Mouse (Mus musculus) forebrain, embryonic 12.5 days (tissue): ENCODE data around the gene Ptprd. TPM values are rescaled to one million over a fixed set of nuclear protein-coding genes. Genes with fewer than 3 reads are reported as not detected.

ENCODE experiments used
- ATAC-seq: fragments of 200-750 bp; cut with Nextera tagmentation; 2 replicates; pipeline ENCODE4 v1.8.0; 2017; ENCODE audit warnings: moderate TSS enrichment; ENCODE audit not compliant: low FRiP score
- H3K27ac ChIP-seq: fragments of 300-500 bp; sonication (generic); 2 replicates; pipeline ENCODE4 v1.5.1; 2016; ENCODE audit warnings: mild to moderate bottlenecking
- H3K27me3 ChIP-seq: fragments of 300-500 bp; sonication (generic); 2 replicates; pipeline ENCODE4 v1.6.1; 2016; ENCODE audit warnings: mild to moderate bottlenecking
- H3K36me3 ChIP-seq: fragments of 300-500 bp; sonication (generic); replicated peaks from 2 replicates; pipeline ENCODE4 v1.6.1; 2016; ENCODE audit warnings: mild to moderate bottlenecking
- H3K4me1 ChIP-seq: fragments of 300-500 bp; sonication (generic); 2 replicates; pipeline ENCODE4 v1.6.1; 2016
- H3K4me2 ChIP-seq: fragments of 300-500 bp; sonication (generic); 2 replicates; pipeline ENCODE4 v1.6.1; 2016; ENCODE audit warnings: mild to moderate bottlenecking, moderate library complexity
- H3K4me3 ChIP-seq: fragments of 300-500 bp; sonication (generic); replicated peaks from 2 replicates; pipeline ENCODE4 v1.5.1; 2016; ENCODE audit warnings: mild to moderate bottlenecking
- H3K9ac ChIP-seq: fragments of 300-500 bp; sonication (generic); 2 replicates; pipeline ENCODE4 v1.6.1; 2016; ENCODE audit warnings: mild to moderate bottlenecking
- H3K9me3 ChIP-seq: fragments of 300-500 bp; sonication (generic); 2 replicates; pipeline ENCODE4 v1.6.1; 2016
- WGBS: fragments of 180-500 bp; shearing (Covaris S2); methylation state at CpG from one replicate; pipeline ENCODE4 v1.1.7; 2016; 5-methylcytosine and 5-hydroxymethylcytosine counted together
- polyA plus RNA-seq: library from polyadenylated mRNA; unstranded; fragments of >200 nt; fragmentation: Nextera tagmentation; extraction: Ambion mirVana; gene quantifications from 2 replicates; pipeline ENCODE4 v1.2.1, GENCODE M21; 2016

Gene Ptprd
- polyA plus RNA-seq, 1 experiment from 2014 or later = 52.0 TPM

DNA sequence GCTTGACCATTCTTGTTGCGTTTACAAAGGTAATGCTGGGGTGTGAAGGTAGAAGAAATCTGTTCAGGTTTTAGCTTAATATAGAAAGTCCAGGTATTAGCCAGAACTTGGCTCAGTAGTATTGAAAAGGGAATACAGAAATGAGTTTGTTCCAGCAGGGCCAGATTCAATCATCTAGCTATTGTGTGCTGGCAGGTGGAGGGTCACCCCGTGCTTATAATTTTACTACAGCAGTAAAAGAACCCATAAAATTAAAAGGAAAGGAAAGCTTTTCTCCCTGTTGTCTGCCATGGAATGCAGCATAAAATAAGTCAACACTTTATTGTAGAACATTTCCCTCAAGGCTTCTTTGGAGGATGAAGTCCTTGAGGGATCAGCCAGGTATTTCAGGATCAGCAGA is 1558.8 kb downstream of the Ptprd start:
- no peaks in the 10 kb centered on the region for H3K4me1 ChIP-seq
- no peaks in the 10 kb centered on the region for H3K36me3 ChIP-seq
- no peaks in the 10 kb centered on the region for H3K27me3 ChIP-seq
- WGBS = 85% methylated on average over 2 of the region's 2 CpGs
- H3K9me3 ChIP-seq = no peaks in the 10 kb centered on the region
- ATAC-seq = no peak
- no peak overlapping the region for H3K4me2 ChIP-seq
- H3K27ac ChIP-seq = no peak overlapping the region
- no peak overlapping the region for H3K4me3 ChIP-seq
- no peak overlapping the region for H3K9ac ChIP-seq

DNA sequence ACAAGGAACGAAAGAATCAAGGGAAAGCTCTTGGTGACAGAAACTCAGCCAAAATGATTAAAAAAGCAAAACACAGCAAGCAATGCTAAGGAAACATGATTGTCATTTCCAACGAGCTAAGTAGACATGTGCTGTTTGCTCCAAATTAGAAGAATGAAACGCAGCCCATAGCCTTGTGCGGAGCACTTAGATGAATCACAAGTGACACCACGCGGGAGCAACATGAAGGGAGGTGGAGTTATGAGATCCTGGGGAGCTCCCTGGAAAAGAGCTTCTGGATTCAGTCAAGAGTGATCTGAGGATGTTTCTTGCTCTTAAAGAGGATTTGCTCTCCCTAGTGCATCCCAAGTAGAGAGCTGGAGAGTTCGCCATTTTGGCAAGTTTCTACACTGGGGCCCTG is 1590.0 kb downstream of the Ptprd start:
- Histone ChIP-seq H3K4me3 (no peak overlapping the region), H3K9ac (no peak overlapping the region), H3K9me3 (no peaks in the 10 kb centered on the region), H3K4me1 (peaks cover 5% of the 10 kb centered on the region; the same call in 1 of the 2 replicates), H3K36me3 (no peaks in the 10 kb centered on the region), H3K27ac (no peak overlapping the region), H3K4me2 (no peak overlapping the region), H3K27me3 (no peaks in the 10 kb centered on the region)
- WGBS = 84% methylated on average over 7 of the region's 7 CpGs
- no peak for ATAC-seq

DNA sequence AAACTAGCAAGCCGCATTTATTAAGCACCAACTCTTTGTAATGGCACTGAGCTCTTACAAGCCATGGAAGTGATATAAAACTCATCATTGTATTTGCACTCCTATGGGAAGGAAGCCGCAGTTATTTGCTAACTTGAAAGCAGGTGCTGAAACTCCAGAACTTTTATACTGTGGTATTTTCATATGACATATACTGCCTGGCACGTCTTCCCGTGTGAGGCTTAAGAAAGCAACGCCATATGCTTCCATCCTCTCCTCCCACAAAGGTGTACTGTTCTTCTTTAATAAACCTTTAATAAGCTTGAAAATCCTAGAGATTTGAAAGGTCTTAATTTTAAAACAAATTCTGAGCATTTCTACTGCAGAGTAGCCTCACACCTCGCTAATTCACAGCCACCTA is 1595.1 kb downstream of the Ptprd start:
- Histone ChIP-seq H3K4me3 (no peak overlapping the region), H3K4me2 (no peak overlapping the region), H3K9me3 (no peaks in the 10 kb centered on the region), H3K9ac (no peak overlapping the region), H3K27ac (no peak overlapping the region), H3K27me3 (no peaks in the 10 kb centered on the region), H3K4me1 (no peaks in the 10 kb centered on the region), H3K36me3 (no peaks in the 10 kb centered on the region)
- 87% methylated on average over 6 of the region's 6 CpGs for whole genome bisulfite sequencing
- ATAC-seq = no peak

DNA sequence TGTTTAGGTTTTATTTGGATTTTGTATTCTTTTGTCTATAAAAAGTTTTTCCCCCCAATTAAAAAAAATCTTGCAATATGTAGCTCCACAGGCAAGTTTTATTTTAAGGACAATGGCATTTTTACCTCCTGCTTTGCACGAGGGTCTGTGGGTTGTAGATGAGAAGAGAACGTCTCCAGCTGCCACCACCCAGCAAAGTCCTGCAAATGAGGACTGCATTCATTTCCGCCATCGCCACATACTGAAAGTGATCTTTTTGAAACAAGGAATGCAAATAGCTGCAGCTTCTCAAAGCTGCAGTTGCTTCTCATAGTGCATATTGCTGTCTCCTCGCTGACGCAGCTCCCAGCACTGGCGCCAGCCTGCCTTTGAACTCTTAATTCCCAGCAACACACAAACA is 1603.5 kb downstream of the Ptprd start:
- Histone ChIP-seq H3K27me3 (no peaks in the 10 kb centered on the region), H3K4me2 (no peak overlapping the region), H3K4me1 (no peaks in the 10 kb centered on the region; the same call in 1 of the 2 replicates), H3K9me3 (no peaks in the 10 kb centered on the region), H3K27ac (no peak overlapping the region), H3K36me3 (no peaks in the 10 kb centered on the region), H3K4me3 (no peak overlapping the region), H3K9ac (no peak overlapping the region)
- 52% methylated on average over 7 of the region's 7 CpGs for WGBS
- ATAC-seq = no peak

DNA sequence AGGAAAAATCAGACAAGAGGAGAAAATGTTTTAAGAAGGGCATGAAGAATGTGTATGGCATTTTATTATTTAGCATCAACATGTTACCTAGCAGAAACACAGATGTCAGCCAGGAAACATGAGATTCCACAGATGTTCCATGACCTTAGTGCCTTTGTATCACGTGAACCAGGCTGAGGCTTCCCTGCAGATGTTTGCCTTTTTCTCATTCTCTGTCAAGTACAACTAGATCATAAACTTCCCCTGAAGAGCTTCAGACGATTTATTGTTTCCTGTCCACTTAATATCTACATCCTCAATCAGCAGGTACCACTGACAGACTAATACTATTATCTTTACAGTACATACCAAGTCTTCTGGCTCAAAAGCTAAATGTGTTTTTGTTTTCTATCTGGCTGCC is 1605.0 kb downstream of the Ptprd start:
- no peaks in the 10 kb centered on the region for H3K9me3 ChIP-seq
- H3K36me3 ChIP-seq = no peaks in the 10 kb centered on the region
- H3K4me3 ChIP-seq = no peak overlapping the region
- H3K4me2 ChIP-seq = no peak overlapping the region
- WGBS = 80% methylated on average over 2 of the region's 2 CpGs
- no peak overlapping the region for H3K27ac ChIP-seq
- H3K4me1 ChIP-seq = no peaks in the 10 kb centered on the region; the same call in 1 of the 2 replicates
- no peak overlapping the region for H3K9ac ChIP-seq
- H3K27me3 ChIP-seq = no peaks in the 10 kb centered on the region
- ATAC-seq = no peak

DNA sequence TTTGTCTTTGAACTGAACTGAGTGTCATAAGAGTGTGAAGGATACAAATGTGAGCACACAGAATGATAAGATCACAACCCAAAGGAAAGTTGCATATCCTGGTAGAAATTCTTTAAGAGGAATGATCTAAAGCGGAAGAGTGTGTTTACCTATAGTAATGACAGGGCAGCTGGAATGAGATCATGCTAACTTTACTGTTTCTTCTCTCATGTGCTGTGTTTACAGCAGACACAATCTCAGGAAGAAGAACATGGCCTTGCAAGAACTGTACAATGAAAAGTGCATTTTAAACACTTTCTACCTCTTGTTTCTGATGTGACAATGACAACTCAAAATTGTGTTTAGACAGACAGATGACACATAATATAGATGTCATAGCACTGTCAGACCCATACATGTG is 1621.0 kb downstream of the Ptprd start:
- no peaks in the 10 kb centered on the region for H3K9me3 ChIP-seq
- no peaks in the 10 kb centered on the region for H3K4me1 ChIP-seq
- 100% methylated on average over 1 of the region's 1 CpGs for WGBS
- H3K36me3 ChIP-seq = no peaks in the 10 kb centered on the region
- ATAC-seq = no peak
- H3K27me3 ChIP-seq = no peaks in the 10 kb centered on the region
- no peak overlapping the region for H3K9ac ChIP-seq
- no peak overlapping the region for H3K4me3 ChIP-seq
- H3K27ac ChIP-seq = no peak overlapping the region
- no peak overlapping the region for H3K4me2 ChIP-seq

DNA sequence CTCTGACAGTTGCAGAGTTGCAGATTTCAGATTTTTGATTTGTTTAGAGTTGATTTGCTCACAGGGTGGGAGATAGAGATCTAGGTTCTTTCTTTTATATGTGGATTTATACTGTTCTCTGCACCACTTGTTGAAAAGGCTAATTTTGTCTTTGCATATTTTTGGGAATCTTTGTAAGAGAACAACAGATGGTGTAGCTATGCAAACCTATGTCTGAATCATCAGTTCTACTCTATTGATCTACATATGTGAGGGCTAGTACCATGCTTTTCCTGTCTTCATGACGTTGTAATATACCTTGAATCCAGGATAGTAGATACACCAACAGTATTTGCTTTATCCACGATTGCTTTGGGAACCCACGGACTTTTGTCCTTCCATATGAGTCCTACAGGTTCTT is 1628.7 kb downstream of the Ptprd start:
- H3K27ac ChIP-seq = no peak overlapping the region
- WGBS = 84% methylated on average over 3 of the region's 3 CpGs
- no peak for ATAC-seq
- no peak overlapping the region for H3K9ac ChIP-seq
- no peaks in the 10 kb centered on the region for H3K36me3 ChIP-seq
- no peaks in the 10 kb centered on the region for H3K27me3 ChIP-seq
- H3K4me3 ChIP-seq = no peak overlapping the region
- no peaks in the 10 kb centered on the region for H3K9me3 ChIP-seq
- H3K4me1 ChIP-seq = no peaks in the 10 kb centered on the region
- H3K4me2 ChIP-seq = no peak overlapping the region

DNA sequence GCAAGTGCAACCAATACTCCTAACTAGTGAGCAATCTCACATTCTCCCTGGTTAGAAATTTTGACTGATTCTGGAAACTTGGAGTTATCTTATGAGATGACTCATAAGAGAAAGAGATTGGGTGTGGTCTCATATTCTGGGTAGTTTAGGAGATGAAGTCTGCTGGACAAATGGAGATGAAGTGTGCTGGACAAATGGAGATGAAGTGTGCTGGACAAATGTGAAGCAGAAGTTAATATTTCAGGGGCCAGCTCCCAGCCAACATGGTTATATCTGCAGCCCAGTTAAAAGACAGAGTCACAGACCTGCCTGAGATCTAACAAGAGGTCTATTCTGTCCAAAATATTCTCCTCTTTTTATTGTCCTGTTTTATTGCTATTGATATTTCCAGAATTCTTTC is 1645.8 kb downstream of the Ptprd start:
- Histone ChIP-seq H3K9ac (no peak overlapping the region), H3K4me3 (no peak overlapping the region), H3K4me1 (no peaks in the 10 kb centered on the region), H3K36me3 (no peaks in the 10 kb centered on the region), H3K27ac (no peak overlapping the region), H3K27me3 (no peaks in the 10 kb centered on the region), H3K9me3 (no peaks in the 10 kb centered on the region), H3K4me2 (no peak overlapping the region)
- no peak for ATAC-seq

DNA sequence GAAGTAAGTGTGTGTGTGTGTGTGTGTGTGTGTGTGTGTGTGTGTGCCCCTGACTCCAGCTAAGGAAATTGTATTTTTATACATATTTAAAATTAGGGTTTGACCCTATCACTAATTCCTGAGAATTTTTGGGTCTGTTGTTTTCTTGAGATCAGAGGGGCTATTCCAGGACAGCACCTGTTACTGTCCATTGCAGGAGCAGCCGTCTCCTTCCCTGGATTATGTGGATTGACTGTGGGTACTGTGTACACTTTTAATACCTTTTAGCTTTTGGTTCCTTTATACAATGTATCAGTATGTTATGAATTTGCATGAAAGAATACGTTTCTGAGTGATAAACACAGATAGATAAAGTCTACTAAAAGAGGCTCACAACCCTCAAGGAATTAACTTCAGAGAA is 1670.0 kb downstream of the Ptprd start:
- Histone ChIP-seq H3K36me3 (no peaks in the 10 kb centered on the region), H3K27ac (no peak overlapping the region), H3K27me3 (no peaks in the 10 kb centered on the region), H3K4me3 (no peak overlapping the region), H3K9ac (no peak overlapping the region), H3K9me3 (no peaks in the 10 kb centered on the region), H3K4me1 (no peaks in the 10 kb centered on the region), H3K4me2 (no peak overlapping the region)
- ATAC-seq = no peak
- WGBS = 68% methylated on average over 2 of the region's 2 CpGs

DNA sequence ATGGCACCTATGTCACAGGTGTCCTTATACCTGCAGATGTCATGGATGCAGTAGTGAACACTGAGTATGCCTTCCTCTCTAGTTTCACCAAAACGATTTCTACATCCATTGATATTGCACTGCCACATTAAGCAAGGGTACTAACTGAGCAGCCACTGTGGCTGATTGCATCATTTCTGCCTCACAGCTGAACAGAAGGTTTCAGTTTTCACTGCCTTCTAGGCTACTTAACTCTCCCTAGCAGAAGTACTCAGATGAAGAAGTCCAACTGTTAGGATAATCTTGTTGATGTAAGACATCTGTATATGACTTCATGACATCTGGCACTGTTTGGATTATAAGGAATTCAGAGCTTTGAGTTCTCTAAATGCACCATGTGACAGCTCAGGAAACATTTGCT is 1678.8 kb downstream of the Ptprd start:
- H3K4me1 ChIP-seq = no peaks in the 10 kb centered on the region
- H3K9me3 ChIP-seq = no peaks in the 10 kb centered on the region; the same call in 1 of the 2 replicates
- H3K4me3 ChIP-seq = no peak overlapping the region
- H3K27me3 ChIP-seq = no peaks in the 10 kb centered on the region
- H3K9ac ChIP-seq = no peak overlapping the region
- H3K36me3 ChIP-seq = no peaks in the 10 kb centered on the region
- WGBS = 84% methylated on average over 1 of the region's 1 CpGs
- H3K4me2 ChIP-seq = no peak overlapping the region
- no peak overlapping the region for H3K27ac ChIP-seq
- no peak for ATAC-seq

DNA sequence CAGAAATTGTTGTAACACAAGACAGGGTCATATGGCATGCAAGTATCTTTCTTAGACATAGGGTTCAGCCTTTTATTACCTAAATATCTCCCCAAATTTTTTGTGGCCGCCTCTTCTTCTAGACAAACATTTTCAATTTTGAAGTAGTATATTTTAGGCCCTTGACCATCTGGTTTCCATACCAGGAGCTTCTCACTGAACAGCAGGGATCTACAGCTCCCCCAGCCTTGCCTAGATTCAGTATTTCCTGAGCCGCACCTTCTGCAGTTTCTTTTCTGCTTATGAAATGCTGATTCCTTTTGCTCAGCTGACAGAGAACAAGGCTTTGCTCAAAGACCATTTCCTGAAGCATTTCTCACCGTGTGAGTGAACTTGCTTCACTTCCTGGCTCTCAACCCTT is 1686.5 kb downstream of the Ptprd start:
- 84% methylated on average over 3 of the region's 3 CpGs for WGBS
- H3K27ac ChIP-seq = no peak overlapping the region
- H3K36me3 ChIP-seq = no peaks in the 10 kb centered on the region
- H3K4me2 ChIP-seq = no peak overlapping the region
- no peaks in the 10 kb centered on the region; the same call in 1 of the 2 replicates for H3K9me3 ChIP-seq
- no peaks in the 10 kb centered on the region for H3K27me3 ChIP-seq
- no peak for ATAC-seq
- no peak overlapping the region for H3K4me3 ChIP-seq
- no peak overlapping the region for H3K9ac ChIP-seq
- H3K4me1 ChIP-seq = no peaks in the 10 kb centered on the region

DNA sequence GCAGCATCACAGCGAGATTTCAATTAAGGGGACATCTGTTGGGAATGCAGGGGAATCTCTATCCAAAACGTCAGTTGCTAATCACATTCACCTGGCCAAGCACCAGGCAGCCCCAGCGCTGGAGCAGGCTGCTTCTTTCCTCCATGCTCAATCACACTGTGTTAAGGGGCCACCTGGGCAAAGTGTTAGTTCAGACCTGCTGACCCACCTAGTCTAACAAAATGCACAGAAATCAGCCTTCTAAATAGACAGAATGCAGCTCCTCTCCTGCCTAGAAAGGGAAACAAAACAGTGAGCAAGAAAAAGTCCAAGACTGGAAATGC is 1708.5 kb downstream of the Ptprd start:
- H3K4me3 ChIP-seq = no peak overlapping the region
- no peaks in the 10 kb centered on the region; the same call in 1 of the 2 replicates for H3K4me1 ChIP-seq
- 28% methylated on average over 3 of the region's 3 CpGs for WGBS
- H3K27ac ChIP-seq = no peak overlapping the region
- no peaks in the 10 kb centered on the region for H3K27me3 ChIP-seq
- no peak overlapping the region for H3K9ac ChIP-seq
- H3K4me2 ChIP-seq = no peak overlapping the region
- no peaks in the 10 kb centered on the region for H3K36me3 ChIP-seq
- no peaks in the 10 kb centered on the region for H3K9me3 ChIP-seq
- no peak for ATAC-seq

DNA sequence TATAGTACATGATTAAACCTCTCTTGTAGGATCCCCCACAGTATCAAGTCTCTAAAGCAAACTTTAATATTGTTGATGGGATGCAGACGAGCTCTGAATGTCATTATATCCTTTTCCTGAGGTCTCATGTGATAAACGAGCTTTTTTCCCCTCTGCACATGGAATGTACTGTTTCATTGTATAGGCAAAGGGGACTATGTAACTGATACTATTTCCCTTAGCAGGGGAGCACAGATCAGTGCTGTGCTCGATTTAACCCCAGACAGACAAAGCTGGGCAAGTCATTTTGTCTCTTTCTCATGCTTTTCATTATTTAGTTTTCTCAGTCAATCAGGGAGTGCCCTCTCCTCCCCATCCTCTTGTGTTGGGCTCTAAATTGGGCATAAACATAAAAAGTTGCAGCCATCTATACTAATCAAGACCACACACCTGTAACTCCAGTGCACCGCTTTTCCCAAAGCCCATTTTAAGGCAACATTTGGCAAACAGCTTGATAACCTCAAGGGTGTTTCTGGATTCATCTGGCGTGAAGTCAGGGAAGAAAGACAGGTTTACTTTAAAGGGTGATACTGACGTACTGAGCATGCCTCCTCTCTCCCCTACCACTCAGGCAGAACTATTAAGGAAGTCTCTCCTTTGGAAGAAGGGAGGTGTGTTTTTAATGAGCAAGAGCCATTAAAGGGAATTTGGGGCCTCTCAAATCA is 1709.0 kb downstream of the Ptprd start:
- H3K4me3 ChIP-seq = no peak overlapping the region
- no peak overlapping the region for H3K9ac ChIP-seq
- 52% methylated on average over 6 of the region's 6 CpGs for WGBS
- H3K27me3 ChIP-seq = no peaks in the 10 kb centered on the region
- H3K36me3 ChIP-seq = no peaks in the 10 kb centered on the region
- no peaks in the 10 kb centered on the region for H3K9me3 ChIP-seq
- no peak overlapping the region for H3K4me2 ChIP-seq
- no peaks in the 10 kb centered on the region; the same call in 1 of the 2 replicates for H3K4me1 ChIP-seq
- no peak for ATAC-seq
- no peak overlapping the region for H3K27ac ChIP-seq
